Mouse (Mus musculus): ENCODE data around the gene Tert.
A peak's percentile ranks its signal among the peaks of the same experiment; 100 is the strongest.

Tert gene

DNA sequence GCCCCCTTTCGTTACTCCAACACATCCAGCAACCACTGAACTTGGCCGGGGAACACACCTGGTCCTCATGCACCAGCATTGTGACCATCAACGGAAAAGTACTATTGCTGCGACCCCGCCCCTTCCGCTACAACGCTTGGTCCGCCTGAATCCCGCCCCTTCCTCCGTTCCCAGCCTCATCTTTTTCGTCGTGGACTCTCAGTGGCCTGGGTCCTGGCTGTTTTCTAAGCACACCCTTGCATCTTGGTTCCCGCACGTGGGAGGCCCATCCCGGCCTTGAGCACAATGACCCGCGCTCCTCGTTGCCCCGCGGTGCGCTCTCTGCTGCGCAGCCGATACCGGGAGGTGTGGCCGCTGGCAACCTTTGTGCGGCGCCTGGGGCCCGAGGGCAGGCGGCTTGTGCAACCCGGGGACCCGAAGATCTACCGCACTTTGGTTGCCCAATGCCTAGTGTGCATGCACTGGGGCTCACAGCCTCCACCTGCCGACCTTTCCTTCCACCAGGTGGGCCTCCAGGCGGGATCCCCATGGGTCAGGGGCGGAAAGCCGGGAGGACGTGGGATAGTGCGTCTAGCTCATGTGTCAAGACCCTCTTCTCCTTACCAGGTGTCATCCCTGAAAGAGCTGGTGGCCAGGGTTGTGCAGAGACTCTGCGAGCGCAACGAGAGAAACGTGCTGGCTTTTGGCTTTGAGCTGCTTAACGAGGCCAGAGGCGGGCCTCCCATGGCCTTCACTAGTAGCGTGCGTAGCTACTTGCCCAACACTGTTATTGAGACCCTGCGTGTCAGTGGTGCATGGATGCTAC is at the start of gene Tert:
TSS of gene Tert (plus strand) at position 167 of the 805 bp plus-strand sequence.
- DNase-seq (ENCODE audit: low spot score): peak; percentile 58

DNA sequence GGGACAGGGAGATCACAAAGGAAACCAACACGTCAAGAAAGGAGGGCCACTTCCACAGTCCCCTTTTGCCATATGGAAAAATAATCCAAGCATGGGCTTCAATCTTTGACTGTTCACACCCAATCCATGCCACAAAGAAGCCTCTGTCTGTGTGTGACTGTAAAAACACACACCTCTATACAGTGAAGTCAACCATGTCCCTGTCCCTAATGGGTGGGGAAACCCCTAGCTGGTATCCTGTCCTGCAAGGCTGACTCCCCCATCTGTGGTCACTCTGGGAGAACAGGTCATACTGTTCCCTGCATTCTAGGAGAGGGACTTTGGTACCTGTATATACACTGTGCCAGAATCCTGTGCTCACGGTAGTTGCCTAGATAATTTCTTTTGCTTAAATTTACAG is 49.4 kb upstream of the Tert start:
- DNase-seq (ENCODE audit: low spot score): no peak

DNA sequence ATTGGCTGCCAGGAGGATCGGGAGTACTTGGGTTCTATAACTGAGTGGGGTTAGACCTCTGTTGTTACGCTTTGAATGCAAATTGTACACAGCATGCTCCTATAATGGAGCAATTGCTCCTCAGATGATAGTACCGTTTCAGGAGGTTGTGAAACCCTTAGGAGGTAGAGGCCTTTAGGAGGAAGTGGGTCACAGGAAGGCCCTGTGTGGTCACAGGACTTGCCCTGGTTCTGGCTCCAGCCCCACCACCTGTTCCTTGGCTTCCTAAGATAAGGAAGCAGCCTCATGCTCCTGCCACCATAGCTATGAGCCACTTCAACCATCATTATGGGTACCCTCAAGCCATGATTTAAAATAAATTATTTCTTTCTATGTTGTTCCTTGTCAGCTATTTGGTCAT is 35.2 kb upstream of the Tert start:
- no peak for DNase-seq (ENCODE audit: low spot score)

DNA sequence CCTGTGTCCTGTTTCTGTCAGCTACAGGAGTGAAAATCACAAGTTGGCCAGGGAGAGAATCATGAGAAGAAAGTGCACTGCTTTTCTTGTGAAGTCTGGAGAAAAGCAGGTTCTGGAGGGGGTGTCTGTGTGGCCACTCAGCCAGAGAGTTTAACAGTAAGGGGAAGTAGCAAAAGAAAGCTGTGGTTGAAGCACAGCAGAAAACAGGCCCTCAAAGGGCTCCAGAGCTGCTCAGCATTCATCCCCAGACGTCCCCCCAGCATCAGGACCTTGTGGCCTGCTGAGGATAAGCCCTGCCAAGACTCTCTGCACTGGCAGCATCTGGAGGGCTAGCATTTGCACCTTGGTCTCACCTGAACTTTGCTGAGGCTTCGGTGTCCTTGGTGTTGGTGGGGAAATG is 34.2 kb upstream of the Tert start:
- DNase-seq (ENCODE audit: low spot score): no peak

DNA sequence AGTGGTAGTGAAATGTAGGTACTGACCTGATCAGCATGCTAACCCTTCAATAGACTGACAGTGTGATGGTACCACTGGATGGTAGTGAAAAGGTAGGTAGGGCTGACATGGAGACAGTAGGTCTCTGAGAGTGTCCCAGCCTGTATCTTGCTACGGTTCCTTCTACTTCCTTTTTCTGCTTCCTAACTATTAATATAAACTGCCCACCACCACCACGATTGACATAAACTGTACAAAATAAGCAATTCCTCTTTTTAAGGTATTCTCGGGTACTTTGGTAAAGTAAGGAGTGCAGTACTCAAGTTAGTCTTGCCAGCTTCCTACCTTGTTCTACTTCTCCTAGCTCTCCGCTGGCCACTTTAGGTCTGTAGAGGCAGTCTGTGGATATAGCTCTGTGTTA is 30.4 kb upstream of the Tert start:
- DNase-seq (ENCODE audit: low spot score): no peak

DNA sequence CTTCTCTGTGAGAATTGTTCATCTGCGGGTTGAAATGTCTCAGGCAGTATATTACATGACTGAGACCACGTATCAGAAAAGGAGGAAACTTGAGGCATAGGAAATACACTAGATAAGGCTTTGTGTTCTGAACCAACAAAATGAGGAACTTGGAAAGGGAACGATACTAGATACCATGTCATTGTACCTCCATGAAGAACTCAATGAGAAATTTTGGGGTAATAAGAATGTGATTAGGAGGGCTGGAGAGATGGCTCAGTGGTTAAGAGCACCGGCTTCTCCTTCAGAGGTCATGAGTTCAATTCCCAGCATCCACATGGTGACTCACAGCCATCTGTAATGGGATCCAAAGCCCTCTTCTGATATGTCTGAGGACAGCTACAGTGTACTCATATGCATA is 26.5 kb upstream of the Tert start:
- no peak for DNase-seq (ENCODE audit: low spot score)

DNA sequence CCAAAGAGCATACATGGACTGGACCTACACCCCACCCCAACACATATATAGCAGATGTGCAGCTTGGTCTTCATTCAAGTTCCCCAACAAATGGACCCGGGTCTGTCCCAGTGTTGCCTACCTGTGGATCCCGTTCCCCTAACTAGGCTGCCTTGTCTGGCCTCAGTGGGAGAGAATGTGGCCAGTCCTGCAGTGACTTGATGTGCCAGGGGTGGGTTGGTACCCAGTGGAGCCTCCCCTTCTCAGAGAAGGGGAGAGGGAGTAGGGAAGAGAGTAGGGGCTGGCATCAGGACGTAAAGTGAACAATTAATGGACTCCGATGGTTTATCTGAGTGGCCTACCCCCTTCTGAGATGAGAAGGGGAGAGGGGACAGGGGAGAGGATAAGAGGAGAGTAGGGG is 23.7 kb upstream of the Tert start:
- DNase-seq (ENCODE audit: low spot score): no peak

DNA sequence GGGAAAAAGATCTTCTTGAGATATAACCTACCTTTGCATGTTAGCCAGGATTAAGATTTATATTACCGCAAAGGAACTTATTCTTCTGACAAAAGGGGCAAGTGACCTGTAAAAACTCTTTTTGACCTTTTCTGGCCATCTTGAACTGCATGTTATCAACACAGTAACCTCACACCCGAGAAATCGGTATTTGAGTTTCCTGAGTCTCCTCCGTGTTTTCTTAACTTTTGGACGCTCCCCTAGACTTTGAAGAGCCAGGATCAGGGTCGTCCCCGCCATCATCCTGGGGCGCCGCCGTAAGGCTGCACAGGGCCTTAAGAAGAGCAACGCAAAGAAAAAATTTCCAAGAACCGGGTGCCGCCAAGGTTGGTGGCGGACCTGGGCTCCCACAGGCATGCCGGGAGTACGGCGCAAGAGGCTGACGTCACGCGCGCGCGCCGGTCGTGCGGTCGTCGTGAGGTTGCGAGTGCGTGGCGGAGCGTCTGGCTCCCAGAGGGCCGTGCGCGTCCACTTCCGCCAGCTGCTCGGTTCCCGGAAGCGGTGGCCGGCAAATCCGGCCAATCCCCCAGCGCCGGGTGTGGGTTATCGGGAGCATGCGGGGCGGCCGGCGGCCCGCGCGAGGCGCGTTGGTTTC is 23.1 kb upstream of the Tert start, which contains the start of gene Clptm1l:
TSS of gene Clptm1l (plus strand) at position 485 of the 634 bp plus-strand sequence.
- peak; percentile 97 for DNase-seq (ENCODE audit: low spot score)

DNA sequence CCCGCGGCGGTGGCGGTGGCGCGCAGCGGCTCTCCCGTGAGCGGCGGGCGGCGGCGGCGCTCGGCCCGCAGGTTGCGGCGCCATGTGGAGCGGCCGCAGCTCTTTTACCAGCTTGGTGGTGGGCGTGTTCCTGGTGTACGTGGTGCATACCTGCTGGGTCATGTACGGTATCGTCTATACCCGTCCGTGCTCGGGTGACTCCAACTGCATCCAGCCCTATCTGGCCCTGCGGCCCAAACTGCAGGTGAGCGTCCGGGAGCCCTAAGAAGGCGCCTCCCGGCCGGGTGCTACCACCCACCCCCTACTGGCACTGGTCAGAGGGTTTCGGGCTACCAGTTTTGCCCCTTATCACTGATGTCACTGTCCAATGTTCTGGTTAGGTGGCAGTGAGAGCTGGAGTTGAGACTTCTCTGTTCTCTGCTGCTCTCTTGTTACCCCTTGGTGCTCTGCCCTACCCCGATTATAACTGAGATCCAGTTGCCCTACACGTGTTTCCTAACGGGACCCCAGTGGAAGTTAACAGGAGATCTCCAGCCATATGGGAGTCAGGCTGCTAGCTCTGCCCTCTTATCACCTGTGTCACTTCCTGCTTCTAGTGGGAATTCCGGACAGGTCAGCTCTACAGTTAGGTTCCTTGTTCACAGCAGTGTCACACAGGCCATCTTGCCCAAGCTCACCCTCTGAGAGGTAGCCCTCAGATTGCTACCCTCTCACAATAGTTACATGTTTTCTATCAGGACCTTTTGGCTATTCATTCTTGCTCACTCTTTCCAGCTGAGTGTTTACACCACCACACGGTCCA is 22.4 kb upstream of the Tert start:
- DNase-seq (ENCODE audit: low spot score): no peak

DNA sequence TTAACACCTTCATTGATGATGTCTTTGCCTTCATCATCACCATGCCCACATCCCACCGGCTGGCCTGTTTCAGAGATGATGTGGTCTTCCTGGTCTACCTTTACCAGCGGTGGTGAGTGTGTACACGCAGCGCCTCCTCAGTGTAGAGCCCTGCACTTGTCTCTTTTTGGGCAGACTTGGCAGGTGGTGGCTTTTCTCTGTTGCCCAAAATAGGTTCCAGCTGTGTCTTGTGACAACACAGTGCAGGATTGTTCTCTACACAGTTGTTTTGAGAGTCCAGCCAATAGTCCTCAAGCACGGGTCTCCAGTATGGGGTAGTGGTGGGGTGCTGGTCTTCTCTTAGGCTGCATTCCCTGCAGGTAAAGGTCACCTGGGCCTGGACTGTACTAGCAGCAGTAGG is 8.3 kb upstream of the Tert start:
- no peak for DNase-seq (ENCODE audit: low spot score)

DNA sequence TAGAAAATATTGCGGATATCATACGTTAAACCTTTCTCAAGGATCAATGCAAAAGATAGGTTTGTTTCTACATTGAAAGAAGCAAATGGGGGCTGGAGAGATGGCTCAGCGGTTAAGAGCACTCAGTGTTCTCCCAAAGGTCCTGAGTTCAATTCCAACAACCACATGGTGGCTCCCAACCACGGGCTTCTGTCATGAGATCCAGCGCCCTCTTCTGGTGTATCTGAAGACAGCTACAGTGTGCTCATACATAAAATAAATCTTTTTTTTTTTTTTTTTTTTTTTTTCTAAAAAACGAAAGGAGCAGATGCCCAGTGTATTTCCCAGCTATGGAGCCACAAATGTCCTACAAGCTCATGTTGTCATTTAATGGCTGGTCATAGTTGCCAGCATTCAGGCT is 6.1 kb upstream of the Tert start:
- DNase-seq (ENCODE audit: low spot score): no peak

DNA sequence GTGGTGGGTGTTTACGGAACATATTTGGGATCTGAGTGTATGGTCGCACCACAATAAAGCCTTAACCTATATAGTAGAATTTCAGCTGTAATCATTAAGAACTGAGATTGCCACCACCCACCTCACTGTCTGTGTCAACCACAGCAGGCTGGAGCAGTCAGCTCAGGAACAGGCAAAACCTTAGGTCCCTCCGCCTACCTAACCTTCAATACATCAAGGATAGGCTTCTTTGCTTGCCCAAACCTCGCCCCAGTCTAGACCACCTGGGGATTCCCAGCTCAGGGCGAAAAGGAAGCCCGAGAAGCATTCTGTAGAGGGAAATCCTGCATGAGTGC is 334 bp upstream of the Tert start:
- DNase-seq (ENCODE audit: low spot score): no peak

DNA sequence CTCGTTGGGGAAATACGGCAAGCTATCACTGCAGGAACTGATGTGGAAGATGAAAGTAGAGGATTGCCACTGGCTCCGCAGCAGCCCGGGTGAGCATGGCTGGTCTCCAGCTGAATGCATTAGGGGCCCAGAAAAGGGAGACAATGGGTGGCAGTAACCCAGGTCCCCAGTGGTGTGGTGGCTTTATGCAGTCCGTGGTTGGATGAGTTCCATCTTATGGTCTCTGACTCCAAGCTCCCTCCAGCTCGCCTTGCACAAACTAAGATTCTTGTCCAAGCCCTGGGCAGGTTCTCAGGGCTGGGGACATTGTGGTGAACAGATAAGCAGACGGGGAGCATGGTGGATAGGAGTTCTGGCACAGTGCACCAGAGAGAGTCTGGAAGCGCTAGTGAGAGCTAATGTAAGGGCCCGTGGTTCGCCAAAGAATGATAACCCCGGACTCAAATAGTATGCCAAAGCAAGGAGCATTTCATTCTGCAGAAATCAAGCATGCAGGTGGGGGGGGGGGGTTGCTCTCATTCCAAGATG is 1.9 kb downstream of the Tert start:
- DNase-seq (ENCODE audit: low spot score): no peak

DNA sequence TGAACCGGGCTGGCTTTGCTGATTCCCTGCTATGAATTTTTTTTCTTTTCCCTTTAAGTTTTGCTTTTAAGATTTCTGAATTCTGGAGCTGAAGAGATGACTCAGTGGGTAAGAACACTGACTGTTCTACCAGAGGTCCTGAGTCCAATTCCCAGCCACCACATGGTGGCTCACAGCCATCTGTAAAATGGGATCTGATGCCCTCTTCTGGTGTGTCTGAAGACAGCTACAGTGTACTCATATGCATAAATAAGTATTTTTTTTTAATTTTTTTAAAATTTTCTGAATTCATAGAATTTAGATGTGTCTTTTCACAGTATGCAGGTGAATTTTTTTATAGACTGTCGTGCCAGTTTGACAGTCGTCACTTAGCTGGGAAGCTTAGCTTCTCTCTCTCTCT is 5.1 kb downstream of the Tert start:
- no peak for DNase-seq (ENCODE audit: low spot score)

DNA sequence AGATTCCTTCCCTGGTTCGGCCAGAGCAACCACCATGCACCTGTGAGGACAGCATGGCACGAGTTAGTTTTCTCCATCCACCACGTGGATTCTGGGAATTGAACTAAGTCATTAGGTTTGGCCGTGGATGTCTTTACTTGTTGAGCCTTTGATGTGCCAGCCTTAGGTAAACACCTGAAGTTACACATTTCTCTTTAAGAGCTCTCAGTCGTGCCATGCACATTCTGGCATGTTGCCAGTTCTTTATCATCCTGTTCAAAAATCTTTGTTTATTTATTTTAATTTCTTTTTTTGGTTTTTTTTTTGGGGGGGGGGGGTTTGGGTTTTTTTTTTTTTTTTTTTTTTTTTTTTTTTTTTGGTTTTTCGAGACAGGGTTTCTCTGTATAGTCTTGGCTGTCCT is 11.1 kb downstream of the Tert start:
- no peak for DNase-seq (ENCODE audit: low spot score)

DNA sequence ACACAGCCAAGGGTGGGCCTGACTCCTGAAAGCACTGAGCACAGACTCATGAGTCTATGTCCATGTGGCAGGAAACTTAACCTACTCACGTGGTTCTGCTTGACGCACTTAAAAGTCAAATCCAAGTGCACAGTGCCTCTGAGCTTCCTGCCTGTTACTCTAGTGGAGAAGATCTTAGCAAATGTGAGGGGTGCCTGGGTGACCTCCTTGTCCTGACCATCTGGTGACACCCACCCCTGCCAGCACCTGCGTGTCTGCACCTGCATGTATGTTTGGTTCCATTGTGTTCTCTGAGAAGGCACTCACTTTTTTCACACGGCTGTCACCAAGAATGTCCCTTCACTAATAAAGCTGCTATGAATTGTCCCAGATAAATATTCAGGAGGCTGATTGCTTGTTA is 14.6 kb downstream of the Tert start:
- no peak for DNase-seq (ENCODE audit: low spot score)

DNA sequence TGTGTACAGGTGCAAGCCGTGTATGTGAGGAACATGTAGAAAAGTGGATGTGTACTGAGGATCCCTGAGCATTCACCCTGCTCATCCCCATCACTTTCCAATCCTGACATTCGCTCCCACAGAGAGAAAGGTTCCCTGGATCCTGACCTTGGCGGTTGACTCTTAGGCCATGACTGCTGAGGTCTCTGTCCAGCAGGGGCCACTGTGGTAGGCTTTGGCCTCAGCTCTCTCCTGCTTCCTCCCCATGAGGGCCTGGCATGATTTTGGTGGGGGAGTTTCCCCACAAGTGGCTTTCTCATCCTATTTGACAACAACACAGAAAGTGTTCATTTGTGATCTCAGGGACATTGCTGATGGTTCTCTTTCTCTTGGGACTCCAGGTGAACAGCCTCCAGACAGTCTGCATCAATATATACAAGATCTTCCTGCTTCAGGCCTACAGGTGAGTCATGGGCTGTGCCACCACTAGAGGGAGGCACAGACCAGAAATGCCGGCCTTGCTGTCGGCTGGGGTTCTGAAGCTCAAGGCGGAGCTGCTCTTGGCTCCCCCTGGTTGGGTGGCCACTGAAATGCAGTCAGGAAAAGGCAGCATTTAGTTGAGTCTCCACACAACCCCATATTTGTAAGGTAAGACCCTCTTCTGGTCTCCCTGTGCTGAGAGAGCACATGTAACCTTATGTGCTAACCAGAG is 19.8 kb downstream of the Tert start:
- DNase-seq (ENCODE audit: low spot score): peak; percentile 41

DNA sequence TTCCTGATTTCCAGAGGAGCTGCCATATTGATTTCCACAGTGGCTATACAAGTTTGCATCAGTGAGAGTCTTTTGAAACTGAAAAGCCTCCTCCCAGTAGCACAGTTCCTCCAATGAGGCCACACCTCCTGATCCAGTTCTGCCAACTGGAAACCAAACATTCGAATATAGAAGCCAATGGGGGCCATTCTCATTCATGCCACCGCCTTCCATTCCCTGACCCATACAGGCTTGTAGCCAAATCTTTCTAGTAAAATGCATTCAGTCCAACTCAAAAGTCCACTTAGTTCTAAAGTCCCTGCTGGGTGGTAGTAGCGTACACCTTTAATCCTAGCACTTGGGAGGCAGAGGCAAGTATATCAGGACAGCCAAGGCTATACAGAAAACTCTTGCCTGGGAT is 26.6 kb downstream of the Tert start:
- no peak for DNase-seq (ENCODE audit: low spot score)

DNA sequence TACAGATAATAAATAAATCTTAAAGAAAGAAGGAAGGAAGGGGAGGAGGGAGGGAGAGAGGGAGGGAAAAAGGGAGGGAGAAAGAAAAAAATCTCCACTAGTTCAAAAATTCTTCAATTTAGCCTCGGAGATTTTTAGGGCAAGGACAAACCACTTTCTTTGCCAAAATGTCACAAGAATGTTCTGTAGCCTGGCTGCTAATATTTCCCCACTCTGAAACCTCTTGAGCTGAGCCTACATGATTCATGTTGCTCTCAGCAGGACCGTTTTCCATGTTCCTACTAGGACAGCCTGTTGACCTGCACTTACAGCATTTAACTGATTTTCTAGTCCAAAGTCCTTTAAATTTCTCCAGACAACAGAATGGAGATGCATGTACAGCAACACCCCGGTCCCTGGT is 28.3 kb downstream of the Tert start:
- DNase-seq (ENCODE audit: low spot score): no peak

DNA sequence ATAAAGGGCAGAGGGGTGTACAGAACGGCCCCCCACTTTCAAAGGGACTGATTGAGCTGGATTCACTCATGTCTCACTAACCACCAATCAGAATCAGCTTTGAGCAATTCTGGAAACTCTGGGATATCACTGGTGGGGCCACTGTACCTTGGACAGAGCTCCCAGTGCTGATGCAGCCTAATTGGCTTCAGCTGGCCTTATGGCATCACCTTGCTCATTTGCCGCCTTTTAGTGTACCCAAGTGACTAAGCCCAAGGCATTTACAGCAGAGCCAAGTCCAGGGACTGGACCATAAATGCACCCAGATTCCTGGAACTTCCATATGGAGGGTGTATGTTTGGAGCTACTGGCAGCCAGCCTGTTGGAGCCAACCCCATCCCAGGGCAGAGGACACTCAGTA is 32.2 kb downstream of the Tert start:
- DNase-seq (ENCODE audit: low spot score): no peak

DNA sequence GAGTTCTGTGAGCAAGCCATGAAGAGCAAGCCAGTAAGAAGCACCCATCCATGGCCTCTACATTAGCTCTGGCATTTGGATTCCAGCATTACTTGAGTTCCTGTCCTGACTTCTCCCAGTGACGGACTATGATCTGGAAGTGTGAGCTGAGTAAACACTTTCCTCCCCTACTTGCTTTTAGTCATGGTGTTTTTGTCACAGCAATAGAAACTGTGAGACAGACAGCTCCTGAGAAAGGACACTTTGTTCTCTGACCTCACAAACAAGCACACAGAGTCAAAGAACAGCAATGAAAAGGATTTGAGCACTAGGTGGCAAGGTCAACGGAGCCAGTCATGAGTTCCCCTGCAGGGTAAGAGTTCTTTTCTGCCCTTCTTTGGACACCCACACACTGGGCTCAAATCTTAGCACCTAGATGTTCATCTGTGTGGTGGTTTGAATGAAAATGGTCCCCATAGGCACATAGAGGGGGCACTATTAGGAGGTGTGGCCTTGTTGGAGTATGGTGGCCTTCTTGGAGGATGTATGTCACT is 33.5 kb downstream of the Tert start:
- no peak for DNase-seq (ENCODE audit: low spot score)

DNA sequence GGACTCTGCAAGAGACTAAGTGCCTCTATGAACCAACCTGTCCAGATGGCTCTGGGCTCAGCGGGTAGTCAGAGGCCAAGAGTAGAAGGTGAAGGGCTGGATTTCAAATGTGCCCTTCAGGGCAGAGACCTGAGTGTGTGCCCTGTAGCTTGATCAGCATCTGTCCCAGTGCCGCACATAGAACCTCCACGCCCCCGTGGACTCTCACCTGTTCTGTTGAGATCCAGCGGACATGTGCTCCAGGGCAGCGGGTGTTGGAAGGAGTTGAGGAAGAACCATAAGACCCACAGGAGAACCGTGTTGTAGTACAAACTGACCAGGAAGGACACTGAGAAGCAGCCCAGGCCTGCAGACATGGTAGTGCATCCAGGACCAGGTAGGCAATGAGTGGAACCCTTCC is 48.5 kb downstream of the Tert start:
- no peak for DNase-seq (ENCODE audit: low spot score)

Measured in ovary, postnatal 36 days (tissue).